Mouse (Mus musculus) kidney, postnatal 0 days (tissue): Measurements from ENCODE around the gene Foxo3. TPM values are rescaled to one million over a fixed set of nuclear protein-coding genes. Genes with fewer than 3 reads are reported as not detected.

ENCODE experiments used
- ATAC-seq: fragments of 200-750 bp; cut with Nextera tagmentation; replicated peaks from 2 replicates; pipeline ENCODE4 v1.8.0; 2017; ENCODE audit warnings: low read depth, moderate number of reproducible peaks, moderate TSS enrichment, moderate library complexity; ENCODE audit not compliant: low FRiP score
- DNase-seq: peaks from one replicate; pipeline ENCODE4 v3.0.0-alpha.2; 2016; ENCODE audit warnings: low spot score
- H3K27ac ChIP-seq: fragments of 300-500 bp; sonication (generic); 2 replicates; pipeline ENCODE4 v1.5.1; 2014; ENCODE audit warnings: mild to moderate bottlenecking
- H3K27me3 ChIP-seq: fragments of 300-500 bp; sonication (generic); 2 replicates; pipeline ENCODE4 v1.6.1; 2014; ENCODE audit warnings: low read length, mixed read lengths; ENCODE audit not compliant: insufficient read depth
- H3K36me3 ChIP-seq: fragments of 300-500 bp; sonication (generic); 2 replicates; pipeline ENCODE4 v1.6.1; 2014; ENCODE audit warnings: low read length, mixed read lengths; ENCODE audit not compliant: insufficient read depth
- H3K4me1 ChIP-seq: fragments of 300-500 bp; sonication (generic); replicated peaks from 2 replicates; pipeline ENCODE4 v1.6.1; 2014; ENCODE audit warnings: antibody characterized with exemption, low read length, mixed read lengths; ENCODE audit not compliant: insufficient read depth
- H3K4me2 ChIP-seq: fragments of 300-500 bp; sonication (generic); 2 replicates; pipeline ENCODE4 v1.6.1; 2014; ENCODE audit warnings: mild to moderate bottlenecking, low read length, moderate library complexity, mixed read lengths
- H3K4me3 ChIP-seq: fragments of 300-500 bp; sonication (generic); replicated peaks from 2 replicates; pipeline ENCODE4 v1.5.1; 2014; ENCODE audit warnings: low read depth, low read length
- H3K9ac ChIP-seq: fragments of 300-500 bp; sonication (generic); 2 replicates; pipeline ENCODE4 v1.6.1; 2014; ENCODE audit warnings: low read depth, low read length
- H3K9me3 ChIP-seq: fragments of 300-500 bp; sonication (generic); replicated peaks from 2 replicates; pipeline ENCODE4 v1.6.1; 2016; ENCODE audit warnings: low read length, inconsistent platforms, mixed read lengths
- CTCF ChIP-seq: IDR thresholded peaks from 2 replicates; pipeline ENCODE4 v1.5.1; 2016; ENCODE audit warnings: antibody characterized with exemption, low read depth, mild to moderate bottlenecking, moderate library complexity
- WGBS: fragments of 180-500 bp; shearing (Covaris S2); extraction: QIAGEN DNeasy Blood & Tissue Kit; methylation state at CpG from one replicate; pipeline ENCODE4 v1.1.7; 2014; 5-methylcytosine and 5-hydroxymethylcytosine counted together
- polyA plus RNA-seq: library from polyadenylated mRNA; unstranded; fragments of >200 nt; fragmentation: Nextera tagmentation; extraction: Ambion mirVana; gene quantifications from 2 replicates; pipeline ENCODE4 v1.2.1, GENCODE M21; 2015

Gene Foxo3
- polyA plus RNA-seq, result 8.7 and 9.7 TPM in 2 replicates

- no peaks in the 10 kb centered on the region for H3K9me3 ChIP-seq
- H3K36me3 ChIP-seq, result 0 out of 2 replicates have a peak, but pooled peaks cover 5% of the 10 kb centered on the region
- H3K9ac ChIP-seq, result peak within 1 kb of the TSS; percentile 85
- TF ChIP-seq CTCF, result no peak
- peak; percentile 95 for DNase-seq
- peak within 1 kb of the TSS; percentile 99 for H3K27ac ChIP-seq
- peak within 1 kb of the TSS; percentile 91 for H3K4me3 ChIP-seq
- ATAC-seq, result peak; percentile 77
- peak within 1 kb of the TSS; percentile 99 for H3K4me2 ChIP-seq
- H3K4me1 ChIP-seq, result peaks cover 25% of the 10 kb centered on the region
- WGBS, result under 1% methylated on average over 75 of the region's 88 CpGs
- no peaks in the 10 kb centered on the region for H3K27me3 ChIP-seq
Measured at GRCm38 (mm10) chr10:42276507-42277345, at the start of gene Foxo3. TSS of gene Foxo3 (minus strand) at chr10:42276755.

DNA sequence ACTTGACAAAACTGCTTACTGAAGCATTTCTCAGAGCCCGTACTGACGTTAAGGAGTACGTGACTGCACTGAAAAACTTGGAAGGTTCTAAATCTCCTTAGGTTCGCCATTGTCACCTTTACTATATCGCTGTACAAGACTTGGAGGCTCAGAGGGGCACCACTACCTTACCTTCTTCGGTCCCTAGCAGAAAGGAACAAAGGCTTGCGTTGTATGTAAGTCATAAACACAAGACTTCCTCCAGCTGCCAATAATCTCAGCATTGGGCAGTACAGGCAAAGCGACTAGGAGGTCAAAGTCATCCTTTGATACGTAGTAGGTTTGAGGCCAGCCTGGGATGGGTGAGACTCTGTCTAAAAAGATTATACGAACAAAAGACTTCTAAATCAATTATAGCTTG lies 48.8 kb upstream of the Foxo3 start:
- Histone ChIP-seq H3K27ac (no peak overlapping the region), H3K36me3 (0 out of 2 replicates have a peak, but pooled peaks cover 3% of the 10 kb centered on the region), H3K9me3 (no peaks in the 10 kb centered on the region), H3K4me2 (no peak overlapping the region), H3K4me3 (no peak overlapping the region), H3K27me3 (no peaks in the 10 kb centered on the region), H3K4me1 (no peaks in the 10 kb centered on the region), H3K9ac (no peak overlapping the region)
- ATAC-seq (no peak), DNase-seq (no peak)
- 89% methylated on average over 10 of the region's 10 CpGs for WGBS
- TF ChIP-seq CTCF, result no peak

DNA sequence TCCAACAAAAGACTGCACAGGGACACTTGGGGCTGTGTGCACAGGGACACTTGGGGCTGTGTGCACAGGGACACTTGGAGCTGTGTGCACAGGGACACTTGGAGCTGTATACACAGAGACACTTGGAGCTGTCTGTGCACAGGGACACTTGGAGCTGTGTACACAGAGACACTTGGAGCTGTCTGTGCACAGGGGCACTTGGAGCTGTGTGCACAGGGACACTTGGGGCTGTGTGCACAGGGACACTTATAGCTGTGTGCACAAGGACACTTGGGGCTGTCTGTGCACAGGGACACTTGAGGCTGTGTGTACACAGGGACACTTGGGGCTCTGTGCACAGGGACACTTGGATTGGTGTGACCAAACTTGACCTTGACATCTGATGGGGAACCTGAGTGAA lies 47.4 kb upstream of the Foxo3 start:
- Histone ChIP-seq H3K4me3 (no peak overlapping the region), H3K36me3 (0 out of 2 replicates have a peak, but pooled peaks cover 3% of the 10 kb centered on the region), H3K4me2 (no peak overlapping the region), H3K9ac (no peak overlapping the region), H3K27ac (no peak overlapping the region), H3K9me3 (no peaks in the 10 kb centered on the region), H3K4me1 (no peaks in the 10 kb centered on the region), H3K27me3 (no peaks in the 10 kb centered on the region)
- DNase-seq (no peak), ATAC-seq (no peak)
- TF ChIP-seq CTCF, result no peak

DNA sequence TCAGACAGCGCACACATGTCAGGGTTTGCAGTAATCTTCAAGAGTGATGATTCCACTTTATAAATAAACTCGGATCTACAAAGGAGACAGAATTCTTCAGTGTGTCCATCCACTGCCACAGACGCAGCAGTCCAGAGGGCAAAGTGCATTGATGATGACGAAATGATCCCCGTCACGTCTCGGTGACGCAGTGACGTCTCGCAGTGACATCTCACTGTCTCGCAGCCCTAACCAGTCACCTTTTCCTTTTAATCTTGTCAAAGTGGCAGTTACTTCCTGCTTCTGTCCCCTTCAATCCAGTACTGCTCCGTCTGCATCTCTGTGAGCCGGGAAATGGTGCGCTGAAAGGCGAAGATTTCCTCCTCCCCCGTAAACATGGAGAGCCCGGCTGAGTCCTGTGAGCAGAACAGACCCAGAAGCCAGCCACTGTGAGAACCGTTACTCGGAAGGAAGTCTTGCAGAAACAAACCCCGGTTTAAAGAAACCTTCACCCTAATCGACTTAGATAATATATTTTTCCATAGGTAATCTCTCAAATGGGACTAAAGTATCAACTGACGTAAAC lies 36.7 kb upstream of the Foxo3 start:
- Histone ChIP-seq H3K27me3 (no peaks in the 10 kb centered on the region), H3K9ac (no peak overlapping the region), H3K4me2 (no peak overlapping the region), H3K4me3 (no peak overlapping the region), H3K9me3 (no peaks in the 10 kb centered on the region), H3K4me1 (no peaks in the 10 kb centered on the region), H3K27ac (no peak overlapping the region), H3K36me3 (no peaks in the 10 kb centered on the region)
- no peak for TF ChIP-seq CTCF
- DNase-seq (no peak), ATAC-seq (no peak)
- 65% methylated on average over 22 of the region's 22 CpGs for WGBS

DNA sequence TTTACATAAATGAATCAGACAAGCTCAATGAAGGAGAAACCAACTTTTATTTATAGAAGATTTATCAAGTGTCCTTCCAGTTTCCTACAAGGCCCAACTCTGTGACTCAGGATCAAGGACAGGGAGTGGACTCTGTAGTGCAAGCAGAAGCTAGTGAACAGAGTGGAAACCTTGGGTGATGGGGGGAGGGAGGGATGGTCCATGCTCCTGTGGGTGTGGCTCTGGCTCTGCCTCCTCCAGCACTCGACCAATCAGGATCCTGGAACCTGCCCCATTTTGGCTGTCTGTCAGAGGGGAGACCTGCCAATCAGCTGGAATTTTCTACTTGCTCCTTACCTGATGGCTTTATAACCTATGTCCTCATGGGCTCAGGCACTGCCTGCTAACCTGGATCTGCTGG lies 36.0 kb upstream of the Foxo3 start:
- Histone ChIP-seq H3K27ac (no peak overlapping the region), H3K9me3 (no peaks in the 10 kb centered on the region), H3K36me3 (no peaks in the 10 kb centered on the region), H3K27me3 (no peaks in the 10 kb centered on the region), H3K9ac (no peak overlapping the region), H3K4me2 (no peak overlapping the region), H3K4me1 (no peaks in the 10 kb centered on the region), H3K4me3 (no peak overlapping the region)
- no peak for DNase-seq
- TF ChIP-seq CTCF, result no peak
- ATAC-seq, result no peak
- 67% methylated on average over 1 of the region's 1 CpGs for WGBS

DNA sequence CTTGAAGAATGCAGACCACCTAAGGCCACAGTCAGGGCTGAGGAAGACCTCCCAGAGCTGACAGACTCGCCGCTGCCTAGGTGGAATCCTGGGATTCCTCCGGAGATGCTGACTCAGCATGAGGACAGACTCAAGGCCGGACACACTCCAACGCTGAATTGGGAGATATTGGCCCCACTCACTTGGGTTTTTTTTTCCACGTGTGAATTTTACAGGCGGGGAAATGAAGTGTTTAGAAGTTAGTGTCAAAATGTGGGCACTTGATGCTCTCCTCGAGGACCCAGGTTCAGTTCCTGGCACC lies 32.1 kb upstream of the Foxo3 start:
- H3K4me1 ChIP-seq, result no peaks in the 10 kb centered on the region
- TF ChIP-seq CTCF, result no peak
- WGBS, result 31% methylated on average over 8 of the region's 8 CpGs

More for the DNA sequence above, 32.1 kb upstream of the Foxo3 start:
- Histone ChIP-seq H3K27me3 (no peaks in the 10 kb centered on the region), H3K4me2 (peak overlapping the region; percentile 48), H3K36me3 (no peaks in the 10 kb centered on the region), H3K9me3 (no peaks in the 10 kb centered on the region), H3K27ac (no peak overlapping the region), H3K9ac (0 out of 2 replicates have a peak overlapping the region, but pooled peaks have one; percentile 18), H3K4me3 (peak overlapping the region; percentile 13; the same call in 1 of the 2 replicates)
- ATAC-seq (no peak), DNase-seq (no peak)
